Mouse (Mus musculus) liver, postnatal 0 days (tissue): ENCODE data around the gene Slc36a1.

Experiments used
- CTCF ChIP-seq: sonication (generic); IDR thresholded peaks from 2 replicates; pipeline ENCODE4 v1.5.1; 2016; ENCODE audit warnings: antibody characterized with exemption, low read depth
- EP300 ChIP-seq: IDR thresholded peaks from 2 replicates; pipeline ENCODE4 v1.6.1; 2016; ENCODE audit warnings: antibody characterized with exemption, low read depth, mild to moderate bottlenecking

DNA sequence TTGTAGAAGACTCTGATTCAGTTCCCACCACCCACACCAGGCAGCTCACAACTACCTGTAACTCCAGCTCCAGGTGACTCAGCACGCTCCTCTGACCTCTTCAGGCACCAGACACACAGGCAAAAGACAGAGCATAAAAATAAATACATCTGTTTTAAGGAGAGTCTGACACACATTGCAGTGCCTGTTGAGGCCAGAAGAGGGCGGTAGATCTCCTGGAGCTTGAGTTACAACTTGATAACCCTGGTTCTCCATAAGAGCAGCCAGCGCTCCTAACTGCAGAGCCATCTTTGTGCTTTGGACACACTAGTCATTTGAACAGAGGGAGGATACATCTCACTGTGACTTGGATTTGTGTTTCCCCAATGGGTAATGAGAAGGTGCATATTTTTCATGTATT, 39.4 kb upstream of the Slc36a1 start:
- TF ChIP-seq CTCF (peak; percentile 83), EP300 (no peak)
